Mouse (Mus musculus): ENCODE data around the gene Rbm12. TPM values are rescaled to one million over a fixed set of nuclear protein-coding genes. Genes with fewer than 3 reads are reported as not detected.

Gene Rbm12
- polyA plus RNA-seq, 1 experiment from 2014 or later = 14.0 TPM

Other genes starting within 250 kb of the Rbm12 start
- gene Uqcc1, start 181.7 kb downstream of the Rbm12 start, polyA plus RNA-seq (2015; fragmentation: Nextera tagmentation; extraction: Ambion mirVana) = 114 and 134 TPM in 2 replicates
- gene Gm15557, start 171.2 kb downstream of the Rbm12 start, polyA plus RNA-seq (2015; fragmentation: Nextera tagmentation; extraction: Ambion mirVana) = not detected in 2 replicates
- 0.30 and 0.61 TPM in 2 replicates for gene Gdf5, start 166.6 kb downstream of the Rbm12 start, polyA plus RNA-seq (2015; fragmentation: Nextera tagmentation; extraction: Ambion mirVana)
- gene Cep250, start 155.5 kb downstream of the Rbm12 start, polyA plus RNA-seq (2015; fragmentation: Nextera tagmentation; extraction: Ambion mirVana) = 7.7 and 11.0 TPM in 2 replicates
- 0.63 and 1.2 TPM in 2 replicates for gene 6430550D23Rik, start 104.0 kb downstream of the Rbm12 start, polyA plus RNA-seq (2015; fragmentation: Nextera tagmentation; extraction: Ambion mirVana)
- gene Ergic3, start 103.9 kb downstream of the Rbm12 start, polyA plus RNA-seq (2015; fragmentation: Nextera tagmentation; extraction: Ambion mirVana) = 126 and 184 TPM in 2 replicates
- not detected in 2 replicates for gene Fer1l4, start 59.0 kb downstream of the Rbm12 start, polyA plus RNA-seq (2015; fragmentation: Nextera tagmentation; extraction: Ambion mirVana)
- gene Spag4, start 46.8 kb downstream of the Rbm12 start, polyA plus RNA-seq (2015; fragmentation: Nextera tagmentation; extraction: Ambion mirVana) = 1.9 TPM in 2 replicates
- gene Cpne1, start within 50 bp of the Rbm12 start, polyA plus RNA-seq (2015; fragmentation: Nextera tagmentation; extraction: Ambion mirVana) = 22.7 and 30.1 TPM in 2 replicates
- 10.5 and 11.6 TPM in 2 replicates for gene Gm28036, start 15.1 kb upstream of the Rbm12 start, polyA plus RNA-seq (2015; fragmentation: Nextera tagmentation; extraction: Ambion mirVana)
- gene Romo1, start 32.1 kb upstream of the Rbm12 start, polyA plus RNA-seq (2015; fragmentation: Nextera tagmentation; extraction: Ambion mirVana) = 324 and 427 TPM in 2 replicates
- 58.2 and 63.4 TPM in 2 replicates for gene Nfs1, start 32.2 kb upstream of the Rbm12 start, polyA plus RNA-seq (2015; fragmentation: Nextera tagmentation; extraction: Ambion mirVana)
- gene Rbm39, start 68.3 kb upstream of the Rbm12 start, polyA plus RNA-seq (2015; fragmentation: Nextera tagmentation; extraction: Ambion mirVana) = 360 and 407 TPM in 2 replicates
- 41.5 and 53.9 TPM in 2 replicates for gene Phf20, start 84.5 kb upstream of the Rbm12 start, polyA plus RNA-seq (2015; fragmentation: Nextera tagmentation; extraction: Ambion mirVana)
- gene Cnbd2, start 200.3 kb upstream of the Rbm12 start, polyA plus RNA-seq (2015; fragmentation: Nextera tagmentation; extraction: Ambion mirVana) = 2.6 TPM in 2 replicates
- 56.0 and 61.0 TPM in 2 replicates for gene Scand1, start 200.7 kb upstream of the Rbm12 start, polyA plus RNA-seq (2015; fragmentation: Nextera tagmentation; extraction: Ambion mirVana)